Mouse (Mus musculus) naive thymus-derived CD4-positive, alpha-beta T cell, adult 2 months (primary cell): ENCODE results near the gene Lefty2.
"Not testable (repeated sequence)": the region's sequence is repeated elsewhere in the genome, so short reads cannot be mapped to it uniquely, and the experiment has no call there.

Source experiments
- DNase-seq: peaks from one replicate; pipeline ENCODE4 v3.0.0-alpha.2; 2011; ENCODE audit warnings: low read depth

Gene Lefty2

DNA sequence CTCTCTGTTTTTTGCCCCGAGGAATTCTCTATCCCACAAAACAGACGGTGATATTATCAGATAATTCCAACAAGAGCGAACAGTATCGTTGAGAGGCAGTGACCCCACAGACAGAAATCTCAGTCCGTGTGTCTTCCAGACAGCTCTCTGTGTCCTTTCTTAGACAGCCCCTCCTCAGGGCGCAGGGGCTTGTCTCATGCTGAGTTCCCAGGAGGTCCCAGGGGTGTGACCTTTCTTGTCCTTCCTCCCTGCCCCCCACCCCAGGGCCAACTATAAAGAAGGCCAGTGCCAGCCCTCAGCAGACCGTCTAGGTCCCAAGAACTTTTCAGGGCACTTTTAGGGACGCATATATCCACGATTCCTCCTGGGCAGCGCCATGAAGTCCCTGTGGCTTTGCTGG is at the start of gene Lefty2:
Gene Lefty2 (plus strand): TSS at position 301 of the 400 bp plus-strand sequence.
- no peak for DNase-seq

DNA sequence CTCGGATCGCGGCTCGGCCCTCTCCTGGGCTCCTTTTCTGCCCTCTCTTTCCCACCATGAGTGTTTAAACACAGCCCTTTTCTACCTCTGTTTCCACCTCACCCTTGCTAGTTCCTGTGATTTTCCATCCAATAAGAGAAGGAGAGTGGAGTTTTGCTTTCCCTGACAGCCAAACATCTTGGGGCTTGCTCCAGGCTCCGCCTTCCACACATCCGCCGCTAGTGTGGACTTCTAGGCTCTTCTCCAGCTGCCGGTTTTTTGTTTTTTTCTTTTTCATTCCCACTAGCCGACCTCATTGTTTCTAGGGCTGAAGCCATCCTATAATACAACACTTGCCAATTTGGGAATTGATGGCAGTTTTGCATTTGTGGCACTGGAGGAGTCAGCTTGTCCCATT is 44.8 kb upstream of the Lefty2 start:
- peak; percentile 84 for DNase-seq

- DNase-seq = peak; percentile 81
Measured at GRCm38 (mm10) chr1:180848511-180849241, 44.2 kb upstream of the Lefty2 start.

DNA sequence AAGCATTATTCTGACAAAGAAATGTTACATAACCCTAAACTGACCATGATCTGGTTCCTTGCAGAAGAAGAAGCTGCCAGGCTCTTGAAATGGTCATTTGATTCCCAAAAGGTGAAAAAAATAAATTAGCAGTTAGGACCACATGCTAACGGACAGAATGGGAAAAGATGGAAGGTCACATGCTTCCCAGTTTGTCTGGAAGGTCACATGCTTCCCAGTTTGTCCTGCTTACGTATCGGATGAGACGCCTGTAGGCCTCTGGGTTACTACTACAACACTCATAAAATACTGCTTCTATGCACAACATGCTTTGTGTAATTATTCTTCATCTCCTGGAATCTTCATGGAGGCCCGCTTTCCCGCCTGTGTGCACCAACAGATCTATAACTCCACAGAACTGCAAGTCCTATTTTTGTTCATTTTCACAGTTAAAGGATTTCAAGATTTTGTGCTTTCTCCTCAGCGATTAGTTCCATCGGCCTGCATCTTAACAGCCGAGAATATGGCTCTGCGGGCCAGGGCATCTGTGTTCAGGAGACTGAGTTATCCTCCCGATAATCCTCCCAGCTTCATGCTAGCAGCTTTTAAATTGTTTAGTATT is 43.1 kb upstream of the Lefty2 start:
- DNase-seq = no peak

- DNase-seq = peak; percentile 100
Measured at GRCm38 (mm10) chr1:180850316-180851270, 42.3 kb upstream of the Lefty2 start, which contains the start of gene Sde2. TSS of gene Sde2 (plus strand) at chr1:180851127.

GRCm38 (mm10) chr1:180858763-180859162 is 34.1 kb upstream of the Lefty2 start:
- DNase-seq = no peak

- DNase-seq = no peak
Measured at GRCm38 (mm10) chr1:180860030-180860429, 32.9 kb upstream of the Lefty2 start.

- peak; percentile 72 for DNase-seq
Measured at GRCm38 (mm10) chr1:180863606-180864005, 29.3 kb upstream of the Lefty2 start.

DNA sequence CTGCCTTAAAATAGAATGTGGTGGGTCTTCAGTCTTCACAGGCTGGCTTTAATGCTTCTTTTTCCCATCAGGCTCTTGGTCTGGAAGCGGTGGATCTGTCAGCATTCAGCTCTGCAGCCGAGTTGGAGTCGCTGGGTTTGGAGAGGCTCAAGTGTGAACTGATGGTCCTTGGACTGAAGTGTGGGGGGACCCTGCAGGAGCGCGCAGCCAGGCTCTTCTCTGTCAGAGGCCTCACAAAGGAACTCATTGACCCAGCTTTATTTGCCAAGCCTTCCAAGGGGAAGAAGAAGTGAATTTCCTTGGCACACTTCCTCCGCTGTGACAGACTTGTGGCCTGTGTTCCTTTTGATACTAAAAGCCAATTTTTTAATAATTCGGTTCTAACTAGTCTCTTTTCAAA is 26.9 kb upstream of the Lefty2 start:
- no peak for DNase-seq

- no peak for DNase-seq
Measured at GRCm38 (mm10) chr1:180870122-180870650, 22.7 kb upstream of the Lefty2 start.

DNA sequence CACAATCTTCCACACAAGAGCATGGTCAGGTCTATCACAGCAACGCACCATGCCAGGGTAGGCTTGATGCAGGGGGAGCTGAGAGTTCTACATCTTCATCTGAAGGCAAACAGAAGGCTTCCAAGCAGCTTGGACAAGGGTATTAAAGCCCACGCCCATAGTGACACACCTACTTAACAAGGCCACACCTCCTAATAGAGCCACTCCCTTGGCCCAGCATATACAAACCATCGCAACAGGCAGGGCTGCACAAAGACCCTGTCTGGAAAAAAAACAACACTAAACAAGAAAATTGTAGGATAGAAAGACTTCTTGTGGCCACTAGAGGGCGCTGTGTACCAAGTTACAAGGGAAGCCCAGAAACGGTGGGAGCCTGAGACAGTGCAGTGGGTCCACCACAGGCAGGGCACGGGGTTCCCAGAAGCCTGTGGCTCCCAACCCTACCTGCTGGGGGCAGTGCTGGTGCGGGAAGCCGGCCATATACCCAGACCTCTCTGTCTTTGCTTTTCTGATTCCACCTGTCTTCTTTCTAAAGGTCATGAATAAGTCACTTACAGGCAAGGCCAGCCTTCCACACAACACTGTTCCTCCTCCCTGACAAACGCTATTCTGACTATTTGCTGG is 18.9 kb upstream of the Lefty2 start:
- peak; percentile 89 for DNase-seq

DNA sequence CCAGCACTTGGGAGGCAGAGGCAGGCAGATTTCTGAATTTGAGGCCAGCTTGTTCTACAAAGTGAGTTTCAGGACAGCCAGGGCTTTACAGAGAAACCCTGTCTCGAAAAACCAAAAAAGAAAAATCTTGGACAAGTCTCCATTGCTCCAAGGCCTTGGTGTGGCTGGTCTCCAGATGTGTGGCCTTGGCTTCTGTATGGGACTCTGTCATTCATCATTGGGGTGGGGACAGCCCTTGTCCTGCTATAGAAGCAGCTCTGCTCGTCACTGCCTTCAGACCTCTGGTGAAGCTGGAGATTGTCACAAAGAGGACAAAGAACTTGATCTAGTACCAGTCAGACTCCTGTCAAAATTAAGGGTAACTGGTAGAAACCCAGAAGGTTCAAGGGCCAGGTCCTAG is 18.3 kb upstream of the Lefty2 start:
- DNase-seq = no peak

GRCm38 (mm10) chr1:180875126-180875525 is 17.8 kb upstream of the Lefty2 start:
- no peak for DNase-seq

GRCm38 (mm10) chr1:180877466-180877865 is 15.4 kb upstream of the Lefty2 start:
- no peak for DNase-seq

DNA sequence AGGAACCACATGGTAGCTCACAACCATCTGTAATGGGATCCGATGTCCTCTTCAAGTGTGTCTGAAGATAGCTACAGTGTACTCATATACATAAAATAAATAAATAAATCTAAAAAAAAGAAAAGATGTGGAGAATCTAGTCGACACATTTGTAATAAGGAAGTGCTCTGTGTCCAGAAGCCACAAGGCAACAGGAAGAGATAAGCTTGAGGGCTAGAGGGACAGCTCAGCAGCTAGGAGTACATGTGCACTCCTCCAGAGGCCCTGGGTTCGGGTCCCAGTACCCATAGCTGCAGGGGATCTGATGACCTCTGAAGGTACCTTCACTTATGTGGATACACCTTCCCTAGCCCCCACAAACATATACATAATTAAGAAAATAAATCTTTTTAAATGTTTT is 11.1 kb upstream of the Lefty2 start:
- no peak for DNase-seq

DNA sequence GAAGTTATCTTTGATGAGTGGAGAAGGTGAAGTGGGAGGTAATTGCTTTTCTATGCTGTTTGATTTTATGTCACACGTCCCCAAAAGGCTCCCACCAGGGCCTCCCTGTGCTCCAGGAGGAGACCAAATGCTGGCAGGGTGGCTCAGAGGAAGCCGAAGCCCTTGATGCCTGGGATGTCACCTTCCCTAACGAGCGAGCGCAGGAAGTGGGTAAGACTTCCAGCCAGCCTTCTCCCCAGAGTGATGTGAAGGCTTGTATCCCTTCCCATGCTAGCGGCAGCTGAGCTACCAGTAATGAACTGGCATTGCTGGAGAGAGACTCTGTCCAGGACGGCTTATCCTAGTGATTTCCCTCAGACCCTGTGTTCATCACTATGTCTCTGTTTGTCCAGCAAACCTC is 9.2 kb upstream of the Lefty2 start:
- peak; percentile 36 for DNase-seq

GRCm38 (mm10) chr1:180884484-180884883 is 8.4 kb upstream of the Lefty2 start:
- DNase-seq = peak; percentile 48

DNA sequence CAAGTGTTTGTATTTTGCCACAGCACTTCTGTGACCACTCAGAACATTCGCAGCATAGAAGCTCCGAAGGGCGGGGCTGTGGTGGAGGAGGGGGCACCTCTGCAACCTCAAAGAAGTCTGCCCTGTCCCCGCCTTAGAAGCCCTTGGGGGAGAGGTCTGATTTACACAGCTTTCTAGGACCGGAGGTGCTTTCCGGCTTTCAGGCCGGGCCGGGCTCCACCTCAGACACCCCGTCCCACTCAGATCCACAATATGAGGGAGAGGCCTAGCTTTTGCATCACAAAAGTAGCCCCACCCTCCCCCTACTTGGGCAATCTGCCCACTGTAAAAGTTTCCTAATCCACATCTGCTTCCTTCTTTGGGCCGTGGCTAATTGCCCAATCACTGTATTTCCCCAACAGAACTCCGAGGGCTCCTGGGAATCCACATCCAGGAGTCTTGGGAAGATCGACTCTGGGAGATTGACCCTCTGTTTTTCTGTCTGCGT is 4.3 kb upstream of the Lefty2 start:
- no peak for DNase-seq

- DNase-seq = no peak
Measured at GRCm38 (mm10) chr1:180889172-180889571, 3.7 kb upstream of the Lefty2 start.

DNA sequence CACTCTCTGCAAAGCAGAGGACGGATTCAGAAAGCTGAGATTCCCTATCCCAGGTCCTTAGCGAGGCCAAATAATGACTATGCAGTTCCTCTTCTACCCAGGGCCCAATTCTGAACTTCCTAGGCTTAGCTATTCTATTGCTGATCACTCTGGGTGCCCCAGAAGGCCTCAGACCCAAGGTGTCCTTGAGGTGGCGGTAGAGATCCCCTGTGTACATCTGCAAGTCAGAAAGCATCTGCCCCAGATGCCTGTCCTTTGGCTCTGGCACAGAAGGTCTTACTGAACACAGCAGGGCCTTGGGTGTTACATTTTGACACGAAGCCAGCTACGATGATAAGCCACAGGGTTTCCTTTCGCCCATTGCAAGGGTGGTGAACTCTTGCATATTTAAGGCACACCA is 3.1 kb upstream of the Lefty2 start:
- DNase-seq = peak; percentile 60

GRCm38 (mm10) chr1:180894088-180894987 is 1.4 kb downstream of the Lefty2 start:
- not testable (repeated sequence) for DNase-seq
